Mouse (Mus musculus): ENCODE measurements around the gene Tsc22d2. TPM values are rescaled to one million over a fixed set of nuclear protein-coding genes. Genes with fewer than 3 reads are reported as not detected.

Gene Tsc22d2
- total RNA-seq, 2 experiments from 2014 or later: 23.1 to 25.1 TPM

DNA sequence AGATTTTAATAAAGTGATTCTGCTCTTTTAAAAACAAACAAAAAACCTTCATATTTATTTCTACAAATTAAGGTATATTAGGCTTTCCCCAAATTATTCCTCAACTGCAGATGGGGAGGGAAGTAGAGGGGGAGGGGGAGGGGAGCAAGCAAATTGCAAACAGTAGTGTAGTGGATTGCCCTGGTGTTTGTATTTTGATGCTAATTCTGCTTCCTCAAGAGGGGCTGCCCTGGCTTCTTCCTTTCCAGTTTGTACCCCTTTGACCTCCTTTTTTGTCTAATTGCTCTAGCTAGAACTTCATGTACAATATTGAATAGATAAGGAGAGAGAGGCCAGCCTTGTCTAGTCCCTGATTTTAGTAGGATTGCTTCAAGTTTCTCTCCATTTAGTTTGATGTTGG lies 90.2 kb downstream of the Tsc22d2 start:
- DNase-seq (ENCODE audit: low spot score): no peak
- intact Hi-C loops (cut with DNase I): no loop called here

DNA sequence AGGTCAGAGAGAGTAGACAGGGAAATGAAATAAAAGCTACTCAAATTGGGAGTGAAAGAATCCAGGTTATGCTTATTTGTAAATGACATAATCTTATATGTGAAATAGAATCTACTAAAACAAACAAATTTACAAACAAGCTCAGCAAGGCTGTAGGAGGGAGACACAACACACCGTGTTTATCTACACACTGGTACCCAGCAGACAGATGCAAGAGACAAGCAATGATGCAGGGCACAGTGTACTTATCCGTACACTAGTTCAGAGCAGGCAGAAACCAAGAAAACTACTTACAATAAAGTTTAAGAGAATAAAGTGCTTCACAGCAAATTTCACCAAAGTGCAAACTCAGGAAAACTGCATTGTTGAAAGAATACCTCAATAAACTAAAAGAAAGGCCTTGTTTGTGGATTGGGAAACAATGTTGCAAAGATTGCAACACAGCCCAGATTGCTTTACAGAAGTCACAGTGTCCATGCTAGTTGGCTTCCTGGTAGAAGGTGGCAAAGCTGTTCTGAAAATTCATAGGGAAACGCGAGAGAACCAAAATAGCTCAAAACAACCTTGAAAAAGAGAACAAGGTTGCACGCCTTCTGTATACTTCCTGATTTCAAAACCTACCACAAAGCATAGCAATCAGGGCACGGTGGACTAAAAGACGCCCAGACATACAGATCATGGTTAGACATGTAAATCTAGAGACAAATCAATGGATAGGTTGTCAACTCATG lies 93.7 kb downstream of the Tsc22d2 start:
- intact Hi-C loops (cut with DNase I): no loop called here

DNA sequence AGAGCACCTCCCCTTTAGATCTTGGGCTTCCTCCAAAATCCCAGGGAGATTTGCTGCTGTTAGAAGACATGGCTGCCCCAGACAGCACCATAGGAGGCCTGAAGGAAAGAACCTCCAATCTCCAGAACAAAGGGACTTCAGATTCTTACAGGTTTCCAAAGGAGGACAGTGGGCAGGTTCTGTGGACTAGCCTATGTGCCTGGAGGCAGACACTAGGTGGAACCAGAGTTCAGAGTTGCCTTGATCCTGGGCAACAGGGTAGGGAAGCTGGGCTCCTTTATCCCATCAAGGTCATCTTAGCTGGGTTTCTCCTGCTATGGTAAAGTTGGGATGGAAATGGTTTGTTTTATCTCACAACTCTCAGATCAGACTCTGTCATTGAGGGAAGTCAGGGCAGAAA lies 97.1 kb downstream of the Tsc22d2 start:
- no peak for DNase-seq (ENCODE audit: low spot score)
- intact Hi-C loops (cut with DNase I): loop anchor here (5.0 kb wide), 1 partner anchor 271 kb away; no protein-coding TSS in a partner anchor

More for the DNA sequence above, 93.7 kb downstream of the Tsc22d2 start:
- DNase-seq (ENCODE audit: low spot score): no peak

DNA sequence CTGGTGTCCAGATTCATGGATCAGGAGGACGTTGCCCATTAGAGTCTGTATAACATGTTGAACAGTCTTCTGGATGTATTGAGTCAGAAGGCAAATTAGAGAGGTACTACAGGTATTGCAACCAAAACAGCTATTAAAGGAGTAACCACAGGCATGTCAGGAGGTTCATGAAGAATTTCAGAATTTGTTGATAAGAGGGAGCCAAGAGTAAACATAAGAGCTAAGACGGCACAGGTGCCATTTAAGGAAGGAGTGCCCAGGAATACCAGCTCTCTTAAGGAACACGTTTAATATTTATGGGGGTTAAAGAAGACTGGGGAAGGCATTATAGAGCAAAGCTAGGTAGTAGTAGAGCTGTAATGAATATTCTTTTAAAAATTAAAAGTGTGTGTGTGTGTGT lies 98.2 kb downstream of the Tsc22d2 start:
- intact Hi-C loops (cut with DNase I): loop anchor here (5.0 kb wide), 1 partner anchor 270 kb away; no protein-coding TSS in a partner anchor
- DNase-seq (ENCODE audit: low spot score): no peak

DNA sequence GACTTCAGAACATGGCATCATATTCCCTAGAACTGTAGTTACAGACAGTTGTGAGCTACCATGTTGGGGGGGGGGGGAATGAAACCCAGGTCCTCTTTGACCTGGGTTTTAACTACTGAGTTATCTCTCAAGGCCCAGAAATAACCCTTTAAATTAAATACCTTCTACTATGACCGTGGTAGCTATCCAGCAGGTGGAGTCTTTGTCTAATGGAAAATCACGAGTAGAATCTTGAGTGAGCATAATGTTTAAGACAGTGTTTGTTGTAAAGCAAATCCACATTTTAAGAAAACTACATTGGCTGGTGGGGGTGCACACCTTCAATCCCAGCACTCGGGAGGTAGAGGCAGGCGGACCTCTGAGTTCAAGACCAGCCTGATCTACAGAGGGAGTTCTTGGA lies 99.0 kb downstream of the Tsc22d2 start:
- intact Hi-C loops (cut with DNase I): loop anchor here (5.0 kb wide), 1 partner anchor 269 kb away; no protein-coding TSS in a partner anchor
- DNase-seq (ENCODE audit: low spot score): no peak

DNA sequence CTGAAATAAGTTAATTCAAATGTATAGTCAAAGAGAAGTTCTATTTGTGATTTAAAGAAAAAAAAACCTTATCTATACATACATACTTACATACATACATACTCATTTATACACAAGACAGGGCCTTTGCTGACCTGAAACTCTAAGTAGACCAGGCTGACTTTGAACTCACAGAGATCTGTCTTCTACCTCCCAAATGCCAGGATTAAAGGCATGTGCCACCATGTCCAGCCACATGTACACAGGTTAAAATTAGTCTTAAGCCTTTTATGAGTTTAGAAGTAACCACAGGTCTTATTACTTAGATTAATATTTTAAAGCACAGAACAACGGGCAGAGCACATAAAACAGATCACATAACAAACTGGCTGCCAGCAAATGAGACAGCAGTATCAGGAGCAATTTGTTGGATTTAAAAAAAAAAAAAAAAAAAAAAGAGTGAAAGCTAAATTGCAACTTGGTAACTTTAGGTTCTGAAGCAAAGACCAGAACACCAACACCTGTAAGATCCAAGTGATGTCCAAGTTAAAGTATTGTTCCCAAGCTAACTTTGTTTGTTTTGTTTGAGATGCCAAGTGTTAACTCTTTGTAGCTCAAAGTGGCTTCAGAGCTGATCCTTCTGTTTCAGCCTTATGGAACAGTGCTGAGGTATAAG lies 101.6 kb downstream of the Tsc22d2 start:
- intact Hi-C loops (cut with DNase I): no loop called here

More for the DNA sequence above, 101.6 kb downstream of the Tsc22d2 start:
- no peak for DNase-seq (ENCODE audit: low spot score)

Other genes with a start within 250 kb of the Tsc22d2 start
- gene Eif2a, start 111.1 kb downstream of the Tsc22d2 start, total RNA-seq (2021): 10 to 100 TPM; 35.4 to 42.4 TPM
- 10 to 100 TPM; 13.0 to 14.3 TPM for gene Serp1, start 111.2 kb downstream of the Tsc22d2 start, total RNA-seq (2021)
- gene Selenot, start 161.9 kb downstream of the Tsc22d2 start, total RNA-seq (2021): 100 to 1,000 TPM; 119 to 125 TPM
- gene Erich6, start 222.5 kb downstream of the Tsc22d2 start, total RNA-seq (2021): not detected